Mouse (Mus musculus) right cerebral cortex, postnatal 4 days (tissue): ENCODE results near the gene Synj2.
A peak's percentile ranks its signal among the peaks of the same experiment; 100 is the strongest.

Source experiments
- DNase-seq: peaks from one replicate; pipeline ENCODE4 v3.0.0-alpha.2; 2022

Gene Synj2

DNA sequence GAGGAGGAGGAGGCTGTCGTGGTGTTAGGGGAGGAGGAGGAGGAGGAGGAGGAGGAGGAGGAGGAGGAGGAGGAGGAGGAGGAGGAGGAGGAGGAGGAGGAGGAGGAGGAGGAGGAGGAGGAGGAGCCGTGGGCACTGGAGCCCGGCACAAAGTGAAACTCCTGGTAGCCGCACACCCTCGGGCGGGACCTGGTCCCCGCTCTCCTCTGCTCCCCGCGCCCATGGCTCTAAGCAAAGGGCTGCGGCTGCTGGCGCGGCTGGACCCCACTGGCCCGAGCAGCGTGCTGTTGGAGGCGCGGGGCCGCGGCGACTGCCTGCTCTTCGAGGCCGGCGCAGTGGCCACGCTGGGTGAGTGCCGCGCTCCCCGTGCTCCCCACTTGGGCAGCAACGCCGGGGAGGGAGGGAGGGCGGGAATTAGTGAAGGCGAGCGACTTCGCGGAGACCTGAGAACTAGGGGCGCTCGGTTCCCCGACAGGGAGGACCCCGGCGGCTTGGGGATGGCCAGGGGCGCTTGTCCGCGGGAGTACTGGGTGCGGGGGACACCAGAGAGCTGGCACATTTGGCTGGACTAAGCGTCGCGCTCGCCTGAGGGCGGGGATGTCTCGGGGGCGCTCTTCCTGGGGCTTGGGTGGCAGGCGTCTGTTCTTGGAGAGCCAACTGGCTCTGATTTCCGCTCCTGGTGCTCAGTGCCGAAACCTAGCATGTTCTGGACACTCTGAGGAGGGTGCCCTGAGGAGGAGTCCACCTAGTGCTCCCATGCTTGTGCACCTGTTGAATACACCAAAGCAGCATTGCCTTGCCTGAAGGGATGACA, at the start of gene Synj2:
Gene Synj2, plus strand, starts transcription at position 51 of the 814 bp plus-strand sequence.
- peak; percentile 39 for DNase-seq

- DNase-seq, result no peak
These were observed 49.0 kb upstream of the Synj2 start for GRCm38 (mm10) chr17:5891933-5892683.

DNA sequence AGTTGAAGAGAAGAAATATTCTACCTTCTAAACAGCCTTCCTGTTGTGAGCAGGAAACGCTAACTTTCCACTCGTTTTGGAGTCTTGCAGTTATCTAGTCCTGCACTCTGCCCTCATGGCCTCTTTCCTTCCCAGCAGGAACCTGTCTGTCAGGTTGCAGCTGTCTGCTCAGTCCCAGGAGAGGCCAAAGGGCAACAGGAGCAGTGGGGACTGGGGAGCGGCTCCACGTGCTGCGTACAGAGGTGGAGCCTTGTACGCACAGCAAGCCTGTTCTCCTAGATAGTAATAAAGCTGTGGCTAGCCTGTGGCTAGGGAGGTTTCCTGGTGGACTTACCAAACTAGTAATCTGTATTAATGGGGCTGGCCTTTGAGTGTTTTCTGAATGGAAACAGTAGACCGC, 48.0 kb upstream of the Synj2 start:
- no peak for DNase-seq

DNA sequence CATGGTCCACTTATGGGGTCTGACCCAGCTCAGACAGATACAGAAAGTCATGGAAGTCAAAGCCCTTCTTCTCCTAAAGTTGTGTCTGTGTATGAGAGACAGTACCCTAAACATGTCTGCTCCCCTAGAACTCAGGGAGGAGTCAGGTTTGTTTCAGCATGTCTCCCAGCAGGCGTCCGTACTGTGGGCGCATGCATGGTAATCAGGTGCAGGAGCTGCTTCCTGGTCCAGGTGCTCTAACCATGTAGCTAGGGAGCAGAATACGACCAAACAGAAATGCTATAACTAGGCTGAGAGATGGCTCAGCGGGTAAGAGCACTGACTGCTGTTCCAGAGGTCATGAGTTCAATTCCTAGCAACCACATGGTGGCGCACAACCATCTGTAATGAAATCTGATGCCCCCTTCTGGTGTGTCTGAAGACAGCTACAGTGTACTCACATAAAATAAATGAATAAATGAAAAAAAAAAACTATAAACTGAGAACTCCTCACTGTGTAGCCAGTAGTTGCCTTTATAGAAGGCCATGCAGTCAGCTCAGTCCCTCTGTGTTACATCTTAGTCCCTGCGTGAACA, 47.4 kb upstream of the Synj2 start:
- no peak for DNase-seq

DNA sequence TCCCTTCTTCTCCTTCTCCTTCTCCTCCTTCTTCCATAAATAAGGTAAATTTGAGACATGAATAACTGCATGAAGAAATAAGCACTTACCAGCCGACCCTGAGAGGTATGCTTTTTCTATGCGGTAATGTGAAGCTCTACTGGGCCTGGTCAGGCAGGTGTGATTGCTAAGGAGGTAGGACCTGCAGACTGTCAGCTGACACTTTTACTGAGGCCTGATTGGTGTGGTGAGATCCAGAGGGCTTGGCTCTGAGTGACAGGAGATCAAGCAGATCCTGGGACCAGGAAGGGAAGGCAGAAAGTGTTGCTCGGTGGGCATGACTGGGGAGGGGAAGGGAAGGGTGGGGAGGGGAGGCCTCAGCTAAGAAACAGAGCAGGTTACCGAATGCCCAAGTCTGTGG, 45.0 kb upstream of the Synj2 start:
- no peak for DNase-seq

- DNase-seq, result no peak
These were observed 44.5 kb upstream of the Synj2 start for GRCm38 (mm10) chr17:5896607-5897006.

GRCm38 (mm10) chr17:5897326-5898200, 43.5 kb upstream of the Synj2 start:
- no peak for DNase-seq

DNA sequence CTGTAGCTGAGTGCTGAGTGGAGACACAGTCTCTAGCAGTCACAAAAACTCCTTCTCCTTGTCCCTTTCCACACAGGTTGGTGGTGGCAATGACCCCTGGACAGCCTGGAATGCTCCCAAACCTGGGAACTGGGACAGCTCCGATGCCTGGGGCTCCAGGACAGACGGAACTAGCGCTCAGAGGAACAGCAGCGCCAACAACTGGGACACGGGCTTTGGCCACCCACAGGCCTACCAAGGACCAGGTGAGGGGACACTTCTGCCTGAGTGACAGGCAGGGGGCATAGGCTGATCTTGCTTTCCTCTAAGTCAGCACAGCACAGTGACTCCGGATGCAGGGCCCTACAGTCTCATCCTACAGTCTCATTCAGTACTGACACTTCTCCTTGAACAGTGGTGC, 41.8 kb upstream of the Synj2 start:
- no peak for DNase-seq

- no peak for DNase-seq
These were observed 39.7 kb upstream of the Synj2 start for GRCm38 (mm10) chr17:5901381-5901780.

DNA sequence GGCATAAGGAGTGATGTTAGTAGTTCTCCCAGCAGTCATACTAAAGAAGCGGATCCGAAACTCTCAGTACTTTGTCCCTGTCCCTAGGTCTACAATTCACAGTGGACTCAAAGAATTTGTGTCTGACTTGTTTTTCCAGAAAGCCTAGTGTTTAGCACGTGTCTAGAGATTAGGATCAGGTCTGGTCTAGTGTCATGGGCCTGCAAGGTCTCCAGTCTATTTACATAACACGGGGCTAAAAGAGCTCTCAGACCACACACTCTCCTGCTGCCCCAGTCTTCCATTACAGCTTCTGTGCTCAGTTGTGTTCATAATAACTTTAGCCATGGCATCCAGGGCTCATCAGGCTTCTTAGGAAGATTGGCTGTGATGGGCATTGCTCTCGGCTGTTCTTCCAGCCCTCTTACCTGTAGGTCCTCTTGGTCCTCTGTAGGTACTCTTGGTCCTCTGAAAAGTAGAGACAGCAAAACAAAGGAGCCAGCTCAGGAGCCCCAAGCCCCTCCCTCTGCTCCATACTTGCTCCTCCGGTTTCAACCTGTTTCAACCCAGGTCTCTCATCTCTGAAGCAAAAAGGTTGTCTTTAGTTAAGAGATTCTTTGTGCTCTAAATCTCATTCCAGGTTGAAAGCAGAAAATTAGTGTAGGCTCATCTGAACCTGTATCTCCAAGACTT, 37.3 kb upstream of the Synj2 start:
- no peak for DNase-seq

DNA sequence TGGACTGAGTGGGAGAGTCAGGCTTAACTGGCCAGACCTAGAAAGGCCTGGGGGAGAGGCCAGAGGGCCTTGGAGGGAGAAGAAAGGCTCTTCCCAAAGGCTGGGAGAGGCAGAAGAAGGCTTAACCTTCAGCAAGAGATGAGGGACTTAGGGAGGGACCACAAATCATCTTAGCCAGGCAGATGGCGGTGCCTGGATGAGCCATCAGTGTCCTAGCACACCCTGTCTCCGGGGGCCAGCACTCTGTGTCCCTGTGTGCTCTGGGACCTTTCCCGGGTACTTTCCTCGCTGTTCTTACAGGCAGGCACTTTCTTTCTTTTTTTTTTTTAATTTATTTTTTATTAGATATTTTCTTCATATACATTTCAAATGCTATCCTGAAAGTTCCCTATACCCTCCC, 31.4 kb upstream of the Synj2 start:
- no peak for DNase-seq

DNA sequence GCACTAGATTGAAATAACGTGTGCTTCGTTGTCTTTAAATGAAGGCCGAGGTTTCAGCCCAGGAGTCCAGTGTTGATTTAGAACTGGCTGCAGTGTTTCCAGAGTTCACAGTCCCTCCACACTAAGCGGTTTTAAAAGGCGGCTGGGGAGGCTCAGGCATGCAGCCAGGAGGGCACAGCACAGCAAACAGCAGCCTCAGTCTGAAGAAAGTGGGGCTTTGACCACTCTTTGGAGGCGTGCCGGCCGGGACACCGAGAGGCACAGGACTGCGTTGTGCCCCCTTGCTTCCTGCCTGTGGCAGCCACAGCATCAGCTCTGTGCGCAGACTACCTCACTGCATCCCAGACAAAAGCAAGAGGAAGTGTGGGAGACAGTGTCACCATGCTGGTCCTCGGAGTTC, 29.5 kb upstream of the Synj2 start:
- DNase-seq, result peak; percentile 72

GRCm38 (mm10) chr17:5912797-5913196, 28.3 kb upstream of the Synj2 start:
- no peak for DNase-seq

- DNase-seq, result no peak
These were observed 26.9 kb upstream of the Synj2 start for GRCm38 (mm10) chr17:5914217-5914616.

GRCm38 (mm10) chr17:5921954-5922353, 19.1 kb upstream of the Synj2 start:
- DNase-seq, result no peak

DNA sequence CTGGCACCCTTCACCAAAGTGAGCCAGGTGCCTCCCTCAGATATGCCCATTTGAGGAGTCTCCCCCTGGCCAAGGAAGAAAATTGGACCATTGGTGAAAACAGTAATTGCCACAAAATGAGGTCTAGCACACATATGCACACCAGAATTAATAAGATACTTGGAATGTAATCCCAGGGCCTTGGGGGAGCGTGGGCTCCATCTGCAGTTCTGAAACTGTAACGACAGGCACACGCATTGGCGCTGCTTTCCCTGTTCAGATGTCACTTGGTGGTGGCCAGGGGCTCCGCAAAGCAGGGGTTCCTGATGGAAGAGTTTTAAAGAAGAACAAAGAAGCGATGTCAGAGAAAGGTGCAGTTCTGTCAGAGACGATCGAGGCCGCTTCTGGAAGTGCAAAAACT, 17.8 kb upstream of the Synj2 start:
- DNase-seq, result peak; percentile 49

DNA sequence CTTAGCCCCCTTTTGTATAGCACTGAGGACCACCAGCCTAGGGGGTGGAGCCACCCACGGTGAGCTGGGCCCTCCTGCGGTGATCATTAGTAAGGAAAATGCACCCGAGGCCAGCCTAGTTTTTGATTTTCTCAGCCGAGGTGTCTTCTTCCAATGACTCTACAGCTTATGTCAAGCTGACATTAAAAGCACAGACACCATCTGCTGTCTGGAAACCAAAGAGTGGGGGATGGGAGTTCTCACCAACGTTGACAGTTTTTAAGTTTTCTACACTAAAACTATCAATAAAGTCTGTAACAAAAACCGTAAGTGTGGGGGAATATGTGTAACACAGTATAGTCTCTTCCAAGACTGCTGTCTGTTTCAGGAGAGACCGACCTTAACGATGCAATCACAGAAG, 16.8 kb upstream of the Synj2 start:
- DNase-seq, result no peak

GRCm38 (mm10) chr17:5926710-5927109, 14.4 kb upstream of the Synj2 start:
- DNase-seq, result no peak

DNA sequence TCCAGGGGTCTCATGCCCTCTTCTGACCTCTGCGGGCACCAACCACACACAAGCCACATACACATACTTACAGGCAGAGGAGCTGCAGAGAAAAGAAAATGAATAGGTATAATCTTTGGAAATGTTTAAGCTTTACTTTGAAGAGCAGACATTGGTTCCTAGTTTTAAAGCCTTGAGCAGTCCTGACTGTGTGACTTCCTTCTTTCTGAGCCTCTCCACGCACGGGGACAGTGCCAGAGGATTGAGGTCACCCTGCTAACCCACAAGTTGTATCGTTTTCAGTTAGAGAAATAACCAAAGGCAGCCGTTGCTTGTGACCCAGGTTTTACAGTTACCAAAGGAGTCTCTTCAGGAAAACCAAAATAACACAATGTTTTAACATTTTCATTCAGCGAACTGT, 12.0 kb upstream of the Synj2 start:
- no peak for DNase-seq

- no peak for DNase-seq
These were observed 8.9 kb upstream of the Synj2 start for GRCm38 (mm10) chr17:5932161-5932560.

DNA sequence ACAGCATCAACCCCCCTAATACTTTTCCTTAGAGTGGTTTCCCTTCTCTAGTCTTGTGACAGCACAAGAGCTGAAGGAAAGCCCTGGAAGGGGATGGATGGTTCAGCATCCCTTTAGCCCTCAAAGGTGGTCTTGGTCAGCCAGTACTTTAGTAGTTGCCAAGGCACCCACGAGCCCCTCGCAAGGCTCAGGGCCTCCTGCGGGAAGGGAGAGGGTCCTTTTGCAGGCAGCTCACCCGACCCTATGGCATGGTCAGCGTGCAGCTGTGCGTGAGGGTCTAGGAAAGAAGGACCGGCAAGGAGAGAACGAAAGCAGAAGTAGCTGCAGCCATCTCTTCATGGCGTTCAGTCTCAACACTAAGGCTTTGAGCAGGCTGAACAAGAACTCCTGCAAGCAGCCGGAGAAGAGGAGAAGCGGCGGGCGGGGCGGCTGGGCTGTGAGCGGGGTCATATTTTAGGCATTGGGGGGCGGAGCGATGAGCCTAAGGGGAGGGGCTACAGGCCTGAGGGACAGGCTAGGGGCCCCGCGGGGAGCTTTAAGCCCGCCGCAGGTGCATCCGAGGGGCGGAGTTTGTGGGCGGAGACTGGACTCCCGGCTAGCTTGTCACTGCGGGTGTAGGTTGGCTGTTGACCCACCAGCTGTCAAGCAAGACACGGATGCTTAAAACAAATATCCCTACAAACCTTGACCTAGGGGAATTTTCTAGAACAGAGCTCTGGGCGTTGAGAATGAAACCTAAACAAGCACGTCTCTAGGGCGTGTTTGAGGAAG, 6.3 kb upstream of the Synj2 start:
- peak; percentile 23 for DNase-seq

DNA sequence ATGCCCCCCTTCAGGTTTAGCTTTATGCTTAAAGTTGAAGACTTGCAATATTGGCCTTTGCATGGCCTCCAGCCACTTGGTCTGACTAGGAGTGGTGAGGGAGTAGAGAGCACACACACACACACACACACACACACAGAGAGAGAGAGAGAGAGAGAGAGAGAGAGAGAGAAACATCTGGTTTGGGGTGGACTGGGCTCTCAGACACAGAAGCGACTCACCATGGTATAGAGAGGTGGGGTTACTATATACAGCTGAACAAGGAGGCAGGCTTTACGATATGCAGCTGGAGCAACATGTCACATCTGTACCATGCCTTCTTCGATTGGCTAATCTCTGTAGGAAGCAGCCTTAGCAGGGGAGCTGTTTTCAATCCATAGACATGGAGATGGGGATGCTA, 5.4 kb upstream of the Synj2 start:
- no peak for DNase-seq
